Mouse (Mus musculus): ENCODE results near the gene Dlgap1. TPM values are rescaled to one million over a fixed set of nuclear protein-coding genes. Genes with fewer than 3 reads are reported as not detected.
A peak's percentile ranks its signal among the peaks of the same experiment; 100 is the strongest.

Dlgap1 gene
- total and polyA plus RNA-seq, 3 experiments = 0.39 to 1.6 (median 0.52) TPM

GRCm38 (mm10) chr17:70847751-70848510 is 879.1 kb downstream of the Dlgap1 start:
- Histone ChIP-seq H3K27ac (peak overlapping the region; percentile 96), H3K4me1 (ENCODE audit: control insufficient read depth, insufficient read depth, low read length) (peaks cover 6% of the 10 kb centered on the region), H3K27me3 (ENCODE audit: control insufficient read depth, insufficient read depth, low read length) (no peaks in the 10 kb centered on the region), H3K9ac (ENCODE audit: low read depth, low read length) (peak overlapping the region; percentile 12; the same call in 1 of the 2 replicates), H3K79me2 (replicated peaks; ENCODE audit: control insufficient read depth, insufficient read depth, low read length) (no peaks in the 10 kb centered on the region), H3K4me3 (peak overlapping the region; percentile 80), H3K36me3 (ENCODE audit: control insufficient read depth, insufficient read depth, low read length) (peaks cover 7% of the 10 kb centered on the region)
- peak; percentile 27 to 37 for DNase-seq
- TF ChIP-seq EP300 (IDR thresholded peaks at IDR 0.05; ENCODE audit: insufficient read depth, low read depth, low read length) = no peak
- peak; percentile 14; the same call in 1 of the 2 replicates for TF ChIP-seq POLR2A (IDR thresholded peaks at IDR 0.05; ENCODE audit: insufficient read depth, low read depth, low read length)
- 6% methylated on average over 17 of the region's 17 CpGs for WGBS
- intact Hi-C loops (cut with DNase I) = loop anchor here (5.0 to 10.0 kb wide), 2 partner anchors 144 to 1987 kb away; partner anchors contain the start of gene Ypel5

- intact Hi-C loops (cut with DNase I) = loop anchor here (1.0 to 10.0 kb wide), 3 partner anchors 120 to 1986 kb away; partner anchors contain the start of gene Ypel5
- peaks cover 6% of the 10 kb centered on the region for H3K4me1 ChIP-seq (ENCODE audit: control insufficient read depth, insufficient read depth, low read length)
- peak overlapping the region; percentile 96 for H3K27ac ChIP-seq
- peak; percentile 74 to 77 for DNase-seq
- WGBS = 2% methylated on average over 23 of the region's 23 CpGs
- no peaks in the 10 kb centered on the region for H3K79me2 ChIP-seq (replicated peaks; ENCODE audit: control insufficient read depth, insufficient read depth, low read length)
- H3K9ac ChIP-seq (ENCODE audit: low read depth, low read length) = peak overlapping the region; percentile 73
- H3K36me3 ChIP-seq (ENCODE audit: control insufficient read depth, insufficient read depth, low read length) = peaks cover 7% of the 10 kb centered on the region
- peak overlapping the region; percentile 80 for H3K4me3 ChIP-seq
- TF ChIP-seq EP300 (IDR thresholded peaks at IDR 0.05; ENCODE audit: insufficient read depth, low read depth, low read length) (no peak), POLR2A (IDR thresholded peaks at IDR 0.05; ENCODE audit: insufficient read depth, low read depth, low read length) (peak; percentile 3; the same call in 1 of the 2 replicates)
- H3K27me3 ChIP-seq (ENCODE audit: control insufficient read depth, insufficient read depth, low read length) = no peaks in the 10 kb centered on the region
Observed at GRCm38 (mm10) chr17:70848511-70849398, 879.9 kb downstream of the Dlgap1 start.

- 1% methylated on average over 33 of the region's 33 CpGs for WGBS
Observed at GRCm38 (mm10) chr17:70849399-70850232, 880.7 kb downstream of the Dlgap1 start.

GRCm38 (mm10) chr17:70850233-70850995 is 881.5 kb downstream of the Dlgap1 start:
- no peaks in the 10 kb centered on the region for H3K79me2 ChIP-seq (replicated peaks; ENCODE audit: control insufficient read depth, insufficient read depth, low read length)
- H3K36me3 ChIP-seq (ENCODE audit: control insufficient read depth, insufficient read depth, low read length) = peaks cover 4% of the 10 kb centered on the region
- H3K27ac ChIP-seq = peak overlapping the region; percentile 96
- no peak for TF ChIP-seq POLR2A (IDR thresholded peaks at IDR 0.05; ENCODE audit: insufficient read depth, low read depth, low read length)
- no peak for TF ChIP-seq CTCF (IDR thresholded peaks at IDR 0.05)
- TF ChIP-seq EP300 (IDR thresholded peaks at IDR 0.05; ENCODE audit: insufficient read depth, low read depth, low read length) = no peak
- H3K4me3 ChIP-seq = peak overlapping the region; percentile 80
- peak overlapping the region; percentile 73 for H3K9ac ChIP-seq (ENCODE audit: low read depth, low read length)
- intact Hi-C loops (cut with DNase I) = loop anchor here (1.0 to 5.0 kb wide), 3 partner anchors 99 to 332 kb away; partner anchors contain the start of gene Lpin2
- peaks cover 6% of the 10 kb centered on the region for H3K4me1 ChIP-seq (ENCODE audit: control insufficient read depth, insufficient read depth, low read length)
- peak; percentile 79 to 83 for DNase-seq
- under 1% methylated on average over 40 of the region's 40 CpGs for WGBS
- no peaks in the 10 kb centered on the region for H3K27me3 ChIP-seq (ENCODE audit: control insufficient read depth, insufficient read depth, low read length)

More at GRCm38 (mm10) chr17:70849399-70850232, 880.7 kb downstream of the Dlgap1 start:
- H3K4me3 ChIP-seq = peak overlapping the region; percentile 80
- H3K79me2 ChIP-seq (replicated peaks; ENCODE audit: control insufficient read depth, insufficient read depth, low read length) = no peaks in the 10 kb centered on the region
- H3K9ac ChIP-seq (ENCODE audit: low read depth, low read length) = peak overlapping the region; percentile 73
- intact Hi-C loops (cut with DNase I) = loop anchor here (1.0 to 10.0 kb wide), 6 partner anchors 98 to 1985 kb away; partner anchors contain the start of genes Lpin2 and Ypel5
- H3K4me1 ChIP-seq (ENCODE audit: control insufficient read depth, insufficient read depth, low read length) = peaks cover 6% of the 10 kb centered on the region
- no peaks in the 10 kb centered on the region for H3K27me3 ChIP-seq (ENCODE audit: control insufficient read depth, insufficient read depth, low read length)
- H3K27ac ChIP-seq = peak overlapping the region; percentile 96
- TF ChIP-seq EP300 (IDR thresholded peaks at IDR 0.05; ENCODE audit: insufficient read depth, low read depth, low read length) (0 out of 2 replicates have a peak, but pooled peaks have one; percentile 18), POLR2A (IDR thresholded peaks at IDR 0.05; ENCODE audit: insufficient read depth, low read depth, low read length) (peak; percentile 90), CTCF (IDR thresholded peaks at IDR 0.05) (peak; percentile 31; the same call in 1 of the 2 replicates)
- H3K36me3 ChIP-seq (ENCODE audit: control insufficient read depth, insufficient read depth, low read length) = peaks cover 7% of the 10 kb centered on the region
- DNase-seq = peak; percentile 91 to 92

Data from heart, adult 2 months (tissue).